Mouse (Mus musculus): ENCODE measurements around the gene Rcbtb1.
"Not testable (repeated sequence)": the region's sequence is repeated elsewhere in the genome, so short reads cannot be mapped to it uniquely, and the experiment has no call there.

The Rcbtb1 gene

GRCm38 (mm10) chr14:59200711-59201603, at the start of gene Rcbtb1:
TSS of gene Rcbtb1 (plus strand) at chr14:59201209.
- peak; percentile 95 for DNase-seq (ENCODE audit: low spot score)

GRCm38 (mm10) chr14:59155589-59155988, 45.4 kb upstream of the Rcbtb1 start:
- DNase-seq (ENCODE audit: low spot score): no peak

GRCm38 (mm10) chr14:59157016-59157698, 43.9 kb upstream of the Rcbtb1 start:
- DNase-seq (ENCODE audit: low spot score): peak; percentile 68

- DNase-seq (ENCODE audit: low spot score): no peak
These were observed 22.4 kb upstream of the Rcbtb1 start, which contains the start of gene Gm5142 for GRCm38 (mm10) chr14:59178649-59179048. TSS of gene Gm5142 (minus strand) at chr14:59178749.

GRCm38 (mm10) chr14:59182732-59183131, 18.3 kb upstream of the Rcbtb1 start:
- DNase-seq (ENCODE audit: low spot score): no peak

- no peak for DNase-seq (ENCODE audit: low spot score)
These were observed 15.5 kb upstream of the Rcbtb1 start for GRCm38 (mm10) chr14:59185514-59185913.

GRCm38 (mm10) chr14:59186121-59186520, 14.9 kb upstream of the Rcbtb1 start:
- DNase-seq (ENCODE audit: low spot score): no peak

GRCm38 (mm10) chr14:59201604-59202215, 701 bp downstream of the Rcbtb1 start:
- DNase-seq (ENCODE audit: low spot score): no peak

GRCm38 (mm10) chr14:59205461-59205860, 4.5 kb downstream of the Rcbtb1 start:
- DNase-seq (ENCODE audit: low spot score): no peak

- no peak for DNase-seq (ENCODE audit: low spot score)
These were observed 5.1 kb downstream of the Rcbtb1 start for GRCm38 (mm10) chr14:59205976-59206583.

GRCm38 (mm10) chr14:59209003-59209402, 8.0 kb downstream of the Rcbtb1 start:
- no peak for DNase-seq (ENCODE audit: low spot score)

GRCm38 (mm10) chr14:59209816-59210215, 8.8 kb downstream of the Rcbtb1 start:
- no peak for DNase-seq (ENCODE audit: low spot score)

GRCm38 (mm10) chr14:59219241-59219640, 18.2 kb downstream of the Rcbtb1 start:
- DNase-seq (ENCODE audit: low spot score): no peak

GRCm38 (mm10) chr14:59226240-59226639, 25.2 kb downstream of the Rcbtb1 start:
- DNase-seq (ENCODE audit: low spot score): no peak

GRCm38 (mm10) chr14:59229822-59230221, 28.8 kb downstream of the Rcbtb1 start:
- no peak for DNase-seq (ENCODE audit: low spot score)

- DNase-seq (ENCODE audit: low spot score): no peak
These were observed 29.4 kb downstream of the Rcbtb1 start for GRCm38 (mm10) chr14:59230331-59230966.

- no peak for DNase-seq (ENCODE audit: low spot score)
These were observed 31.0 kb downstream of the Rcbtb1 start for GRCm38 (mm10) chr14:59232003-59232402.

- no peak for DNase-seq (ENCODE audit: low spot score)
These were observed 32.6 kb downstream of the Rcbtb1 start for GRCm38 (mm10) chr14:59233635-59234034.

GRCm38 (mm10) chr14:59250350-59250749, 49.3 kb downstream of the Rcbtb1 start:
- peak; percentile 9 for DNase-seq (ENCODE audit: low spot score)

GRCm38 (mm10) chr14:59255861-59256260, 54.9 kb downstream of the Rcbtb1 start:
- not testable (repeated sequence) for DNase-seq (ENCODE audit: low spot score)

- DNase-seq (ENCODE audit: low spot score): no peak
These were observed 59.0 kb downstream of the Rcbtb1 start, which contains the start of gene Gm6904 for GRCm38 (mm10) chr14:59260056-59260455. TSS of gene Gm6904 (minus strand) at chr14:59260216.

GRCm38 (mm10) chr14:59274961-59275360, 74.0 kb downstream of the Rcbtb1 start:
- DNase-seq (ENCODE audit: low spot score): not testable (repeated sequence)

All from yolk sac, embryonic 10.5 days (tissue).